Mouse (Mus musculus): Measurements from ENCODE around the gene Trim39. TPM values are rescaled to one million over a fixed set of nuclear protein-coding genes. Genes with fewer than 3 reads are reported as not detected.

Trim39 gene
- polyA plus RNA-seq (2012; rRNA removed; ENCODE audit: low replicate concordance), result 5.3 and 8.0 TPM in 2 replicates

GRCm38 (mm10) chr17:36271586-36272256, at the start of gene Trim39:
TSS of gene Trim39 (minus strand) at chr17:36272247.

GRCm38 (mm10) chr17:36286390-36286789, 14.3 kb upstream of the Trim39 start, which contains the start of gene H2-M10.2:
TSS of gene H2-M10.2 (minus strand) at chr17:36286490.

GRCm38 (mm10) chr17:36257969-36258368, 14.1 kb downstream of the Trim39 start, which contains the start of gene Rpp21:
TSS of gene Rpp21 (minus strand) at chr17:36258069.

Other genes with a start within 250 kb of the Trim39 start
- gene H2-T23, start 239.4 kb downstream of the Trim39 start, polyA plus RNA-seq (2012; rRNA removed; ENCODE audit: low replicate concordance), result 247 and 672 TPM in 2 replicates
- gene H2-T22, start 229.5 kb downstream of the Trim39 start, polyA plus RNA-seq (2012; rRNA removed; ENCODE audit: low replicate concordance), result 22.4 and 45.9 TPM in 2 replicates
- gene Gm6034, start 229.3 kb downstream of the Trim39 start, polyA plus RNA-seq (2012; rRNA removed; ENCODE audit: low replicate concordance), result not detected in 2 replicates
- gene Gm11127, start 213.9 kb downstream of the Trim39 start, polyA plus RNA-seq (2012; rRNA removed; ENCODE audit: low replicate concordance), result 46.7 and 279 TPM in 2 replicates
- 0.06 TPM in 2 replicates for gene Gm19684, start 150.6 kb downstream of the Trim39 start, polyA plus RNA-seq (2012; rRNA removed; ENCODE audit: low replicate concordance)
- 12.6 and 15.9 TPM in 2 replicates for gene Gm7030, start 142.8 kb downstream of the Trim39 start, polyA plus RNA-seq (2012; rRNA removed; ENCODE audit: low replicate concordance)
- gene Gm8909, start 103.7 kb downstream of the Trim39 start, polyA plus RNA-seq (2012; rRNA removed; ENCODE audit: low replicate concordance), result 99.5 and 293 TPM in 2 replicates
- 118 and 133 TPM in 2 replicates for gene H2-T3, start 82.0 kb downstream of the Trim39 start, polyA plus RNA-seq (2012; rRNA removed; ENCODE audit: low replicate concordance)
- gene Rpp21, start 14.2 kb downstream of the Trim39 start, polyA plus RNA-seq (2012; rRNA removed; ENCODE audit: low replicate concordance), result 132 and 151 TPM in 2 replicates
- not detected in 2 replicates for gene H2-M10.2, start 14.2 kb upstream of the Trim39 start, polyA plus RNA-seq (2012; rRNA removed; ENCODE audit: low replicate concordance)
- gene H2-M10.1, start 53.9 kb upstream of the Trim39 start, polyA plus RNA-seq (2012; rRNA removed; ENCODE audit: low replicate concordance), result not detected in 2 replicates
- gene H2-M10.3, start 96.2 kb upstream of the Trim39 start, polyA plus RNA-seq (2012; rRNA removed; ENCODE audit: low replicate concordance), result not detected in 2 replicates
- gene H2-M10.4, start 190.1 kb upstream of the Trim39 start, polyA plus RNA-seq (2012; rRNA removed; ENCODE audit: low replicate concordance), result not detected in 2 replicates